Mouse (Mus musculus): ENCODE results near the gene Cbfa2t3. TPM values are rescaled to one million over a fixed set of nuclear protein-coding genes. Genes with fewer than 3 reads are reported as not detected.
A peak's percentile ranks its signal among the peaks of the same experiment; 100 is the strongest.

The Cbfa2t3 gene
- polyA plus RNA-seq, 1 experiment from 2014 or later: 23.9 TPM

GRCm38 (mm10) chr8:122711891-122712365, 13.0 kb upstream of the Cbfa2t3 start:
- no peak for ATAC-seq (ENCODE audit: low read depth)
- H3K27me3 ChIP-seq (ENCODE audit: control insufficient read depth, insufficient read depth, low read length): no peaks in the 10 kb centered on the region
- H3K4me3 ChIP-seq (ENCODE audit: low read depth, low read length): no peak overlapping the region
- no peak overlapping the region for H3K4me2 ChIP-seq (ENCODE audit: low read depth, low read length)
- H3K4me1 ChIP-seq (ENCODE audit: control insufficient read depth, insufficient read depth, low read length): peaks cover 3% of the 10 kb centered on the region; the same call in 1 of the 2 replicates
- 0 out of 2 replicates have a peak overlapping the region, but pooled peaks have one; percentile 22 for H3K27ac ChIP-seq (ENCODE audit: low read depth, low read length)
- no peaks in the 10 kb centered on the region for H3K9me3 ChIP-seq (ENCODE audit: control insufficient read depth, low read length)
- 81% methylated on average over 11 of the region's 11 CpGs for WGBS
- H3K36me3 ChIP-seq (ENCODE audit: control insufficient read depth, insufficient read depth, low read length): no peaks in the 10 kb centered on the region
- H3K9ac ChIP-seq (replicated peaks; ENCODE audit: low read depth, low read length): no peak overlapping the region

DNA sequence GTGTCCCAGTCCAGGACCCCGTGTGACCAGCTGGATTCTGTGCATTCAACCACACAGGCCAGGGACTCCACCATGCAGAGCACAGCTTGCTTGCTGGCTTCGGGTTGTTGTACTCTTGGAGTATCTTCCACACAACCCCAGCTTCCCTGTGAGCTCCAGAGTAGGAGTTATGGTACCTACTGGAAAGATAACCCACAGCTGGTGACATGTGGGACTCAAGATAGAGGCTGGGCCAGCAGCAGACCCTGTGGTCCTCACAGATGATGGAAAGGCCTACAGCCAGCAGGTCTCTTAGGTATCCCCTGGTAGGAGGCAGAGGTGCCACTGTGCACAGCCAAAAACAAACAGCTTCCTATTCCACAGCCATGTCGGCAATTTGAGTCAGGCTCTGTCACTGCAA, 12.6 kb upstream of the Cbfa2t3 start:
- Histone ChIP-seq H3K27me3 (ENCODE audit: control insufficient read depth, insufficient read depth, low read length) (no peaks in the 10 kb centered on the region), H3K4me1 (ENCODE audit: control insufficient read depth, insufficient read depth, low read length) (peaks cover 3% of the 10 kb centered on the region; the same call in 1 of the 2 replicates), H3K36me3 (ENCODE audit: control insufficient read depth, insufficient read depth, low read length) (no peaks in the 10 kb centered on the region), H3K4me3 (ENCODE audit: low read depth, low read length) (no peak overlapping the region), H3K9me3 (ENCODE audit: control insufficient read depth, low read length) (no peaks in the 10 kb centered on the region), H3K4me2 (ENCODE audit: low read depth, low read length) (no peak overlapping the region), H3K9ac (replicated peaks; ENCODE audit: low read depth, low read length) (no peak overlapping the region), H3K27ac (ENCODE audit: low read depth, low read length) (no peak overlapping the region)
- no peak for ATAC-seq (ENCODE audit: low read depth)
- WGBS: 94% methylated on average over 3 of the region's 3 CpGs

- Histone ChIP-seq H3K4me3 (ENCODE audit: low read depth, low read length) (no peak overlapping the region), H3K27ac (ENCODE audit: low read depth, low read length) (no peak overlapping the region), H3K4me2 (ENCODE audit: low read depth, low read length) (no peak overlapping the region), H3K9me3 (ENCODE audit: control insufficient read depth, low read length) (no peaks in the 10 kb centered on the region), H3K9ac (replicated peaks; ENCODE audit: low read depth, low read length) (no peak overlapping the region), H3K27me3 (ENCODE audit: control insufficient read depth, insufficient read depth, low read length) (no peaks in the 10 kb centered on the region), H3K36me3 (ENCODE audit: control insufficient read depth, insufficient read depth, low read length) (no peaks in the 10 kb centered on the region), H3K4me1 (ENCODE audit: control insufficient read depth, insufficient read depth, low read length) (peaks cover 3% of the 10 kb centered on the region; the same call in 1 of the 2 replicates)
- peak; percentile 66; the same call in 1 of the 2 replicates for ATAC-seq (ENCODE audit: low read depth)
- WGBS: 24% methylated on average over 26 of the region's 26 CpGs
Measured at GRCm38 (mm10) chr8:122709340-122710111, 10.6 kb upstream of the Cbfa2t3 start.

GRCm38 (mm10) chr8:122707184-122707583, 8.3 kb upstream of the Cbfa2t3 start:
- Histone ChIP-seq H3K9me3 (ENCODE audit: control insufficient read depth, low read length) (no peaks in the 10 kb centered on the region), H3K27ac (ENCODE audit: low read depth, low read length) (no peak overlapping the region), H3K27me3 (ENCODE audit: control insufficient read depth, insufficient read depth, low read length) (no peaks in the 10 kb centered on the region), H3K4me1 (ENCODE audit: control insufficient read depth, insufficient read depth, low read length) (no peaks in the 10 kb centered on the region), H3K4me2 (ENCODE audit: low read depth, low read length) (no peak overlapping the region), H3K36me3 (ENCODE audit: control insufficient read depth, insufficient read depth, low read length) (no peaks in the 10 kb centered on the region), H3K4me3 (ENCODE audit: low read depth, low read length) (no peak overlapping the region), H3K9ac (replicated peaks; ENCODE audit: low read depth, low read length) (no peak overlapping the region)
- no peak for ATAC-seq (ENCODE audit: low read depth)
- 69% methylated on average over 4 of the region's 4 CpGs for WGBS

DNA sequence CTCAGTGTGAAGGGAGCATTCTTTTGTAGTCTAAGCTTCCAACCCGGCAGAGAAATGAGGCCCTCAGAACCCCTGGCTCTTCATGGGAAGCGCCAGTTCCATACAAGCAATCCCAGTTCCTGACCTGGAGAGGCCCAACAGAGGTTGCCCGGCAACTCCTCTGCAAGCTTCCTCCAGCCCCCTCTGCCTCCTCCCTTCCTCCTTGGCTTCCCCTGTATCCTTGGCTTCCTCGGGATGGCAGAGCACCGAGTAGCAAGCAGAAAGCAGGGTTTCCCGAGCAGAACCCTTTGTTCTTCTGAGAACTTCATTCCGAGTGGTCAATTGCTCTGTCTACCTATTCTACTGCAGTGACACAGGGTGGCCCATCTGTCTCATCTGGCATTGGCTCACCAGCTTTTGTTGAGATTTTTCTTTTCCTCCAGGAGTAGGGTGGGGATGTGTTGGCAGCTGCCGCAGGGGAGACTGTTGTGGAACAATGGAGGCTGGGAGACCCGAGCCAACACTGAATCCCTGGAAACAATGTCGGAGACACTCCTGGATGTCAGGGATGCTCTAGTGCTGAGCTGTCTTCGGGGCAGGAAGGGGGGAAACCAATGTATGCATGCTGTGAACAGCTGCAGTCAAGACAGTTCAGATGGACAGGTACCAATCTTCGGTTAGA, 7.1 kb upstream of the Cbfa2t3 start:
- H3K27ac ChIP-seq (ENCODE audit: low read depth, low read length): no peak overlapping the region
- no peak for ATAC-seq (ENCODE audit: low read depth)
- no peaks in the 10 kb centered on the region for H3K4me1 ChIP-seq (ENCODE audit: control insufficient read depth, insufficient read depth, low read length)
- no peaks in the 10 kb centered on the region for H3K36me3 ChIP-seq (ENCODE audit: control insufficient read depth, insufficient read depth, low read length)
- H3K4me3 ChIP-seq (ENCODE audit: low read depth, low read length): no peak overlapping the region
- WGBS: 41% methylated on average over 12 of the region's 12 CpGs
- no peak overlapping the region for H3K4me2 ChIP-seq (ENCODE audit: low read depth, low read length)
- H3K9me3 ChIP-seq (ENCODE audit: control insufficient read depth, low read length): no peaks in the 10 kb centered on the region
- no peaks in the 10 kb centered on the region for H3K27me3 ChIP-seq (ENCODE audit: control insufficient read depth, insufficient read depth, low read length)
- H3K9ac ChIP-seq (replicated peaks; ENCODE audit: low read depth, low read length): no peak overlapping the region

- Histone ChIP-seq H3K36me3 (ENCODE audit: control insufficient read depth, insufficient read depth, low read length) (no peaks in the 10 kb centered on the region), H3K4me3 (ENCODE audit: low read depth, low read length) (no peak overlapping the region), H3K27ac (ENCODE audit: low read depth, low read length) (no peak overlapping the region), H3K4me1 (ENCODE audit: control insufficient read depth, insufficient read depth, low read length) (no peaks in the 10 kb centered on the region), H3K9me3 (ENCODE audit: control insufficient read depth, low read length) (no peaks in the 10 kb centered on the region), H3K27me3 (ENCODE audit: control insufficient read depth, insufficient read depth, low read length) (no peaks in the 10 kb centered on the region), H3K4me2 (ENCODE audit: low read depth, low read length) (no peak overlapping the region), H3K9ac (replicated peaks; ENCODE audit: low read depth, low read length) (no peak overlapping the region)
- 81% methylated on average over 3 of the region's 3 CpGs for WGBS
- ATAC-seq (ENCODE audit: low read depth): no peak
Measured at GRCm38 (mm10) chr8:122704612-122705011, 5.7 kb upstream of the Cbfa2t3 start.

GRCm38 (mm10) chr8:122702957-122703356, 4.0 kb upstream of the Cbfa2t3 start:
- H3K4me1 ChIP-seq (ENCODE audit: control insufficient read depth, insufficient read depth, low read length): no peaks in the 10 kb centered on the region
- no peak overlapping the region for H3K4me2 ChIP-seq (ENCODE audit: low read depth, low read length)
- WGBS: 85% methylated on average over 6 of the region's 6 CpGs
- no peaks in the 10 kb centered on the region for H3K36me3 ChIP-seq (ENCODE audit: control insufficient read depth, insufficient read depth, low read length)
- no peak overlapping the region for H3K27ac ChIP-seq (ENCODE audit: low read depth, low read length)
- ATAC-seq (ENCODE audit: low read depth): no peak
- no peak overlapping the region for H3K9ac ChIP-seq (replicated peaks; ENCODE audit: low read depth, low read length)
- no peaks in the 10 kb centered on the region for H3K27me3 ChIP-seq (ENCODE audit: control insufficient read depth, insufficient read depth, low read length)
- H3K9me3 ChIP-seq (ENCODE audit: control insufficient read depth, low read length): no peaks in the 10 kb centered on the region
- no peak overlapping the region for H3K4me3 ChIP-seq (ENCODE audit: low read depth, low read length)

DNA sequence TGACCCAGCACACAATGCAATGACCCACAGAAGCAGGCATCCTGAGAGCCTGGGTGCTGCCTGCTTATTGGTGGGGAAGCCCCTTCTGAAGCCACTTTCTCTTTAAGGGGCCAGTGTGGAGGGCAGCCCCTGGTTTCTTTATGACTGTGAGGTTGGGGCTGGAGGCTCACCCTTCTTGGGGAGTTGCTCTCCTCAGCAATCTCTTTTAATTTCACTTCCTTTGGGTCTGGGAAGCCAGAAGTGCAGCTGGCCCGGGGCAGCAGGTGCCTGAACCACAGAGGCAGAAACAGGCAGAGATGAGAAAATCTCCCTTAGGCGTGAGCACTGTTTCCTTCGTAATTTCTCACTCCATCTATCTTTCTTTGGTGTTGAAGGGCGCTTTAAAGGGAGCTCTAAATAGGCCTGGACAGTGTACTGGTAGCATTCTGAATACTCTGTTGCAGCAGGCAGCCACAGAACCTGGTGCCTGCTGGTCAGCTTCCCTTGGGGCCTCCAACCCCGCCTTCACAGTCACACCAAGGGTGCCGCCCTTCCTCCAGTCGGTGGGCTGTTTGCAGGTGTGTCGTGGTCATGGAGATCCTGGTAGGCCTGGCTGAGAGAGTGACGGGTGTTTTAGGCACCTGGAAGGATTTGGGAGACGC, 3.5 kb upstream of the Cbfa2t3 start:
- Histone ChIP-seq H3K9me3 (ENCODE audit: control insufficient read depth, low read length) (no peaks in the 10 kb centered on the region), H3K4me1 (ENCODE audit: control insufficient read depth, insufficient read depth, low read length) (no peaks in the 10 kb centered on the region), H3K9ac (replicated peaks; ENCODE audit: low read depth, low read length) (no peak overlapping the region), H3K4me3 (ENCODE audit: low read depth, low read length) (no peak overlapping the region), H3K4me2 (ENCODE audit: low read depth, low read length) (no peak overlapping the region), H3K27me3 (ENCODE audit: control insufficient read depth, insufficient read depth, low read length) (no peaks in the 10 kb centered on the region), H3K27ac (ENCODE audit: low read depth, low read length) (no peak overlapping the region), H3K36me3 (ENCODE audit: control insufficient read depth, insufficient read depth, low read length) (no peaks in the 10 kb centered on the region)
- WGBS: 52% methylated on average over 10 of the region's 10 CpGs
- ATAC-seq (ENCODE audit: low read depth): no peak
